Mouse (Mus musculus): Measurements from ENCODE around the gene Gfpt2. TPM values are rescaled to one million over a fixed set of nuclear protein-coding genes. Genes with fewer than 3 reads are reported as not detected.

Gene Gfpt2
- polyA plus RNA-seq, 1 experiment from 2014 or later, result 3.2 TPM

DNA sequence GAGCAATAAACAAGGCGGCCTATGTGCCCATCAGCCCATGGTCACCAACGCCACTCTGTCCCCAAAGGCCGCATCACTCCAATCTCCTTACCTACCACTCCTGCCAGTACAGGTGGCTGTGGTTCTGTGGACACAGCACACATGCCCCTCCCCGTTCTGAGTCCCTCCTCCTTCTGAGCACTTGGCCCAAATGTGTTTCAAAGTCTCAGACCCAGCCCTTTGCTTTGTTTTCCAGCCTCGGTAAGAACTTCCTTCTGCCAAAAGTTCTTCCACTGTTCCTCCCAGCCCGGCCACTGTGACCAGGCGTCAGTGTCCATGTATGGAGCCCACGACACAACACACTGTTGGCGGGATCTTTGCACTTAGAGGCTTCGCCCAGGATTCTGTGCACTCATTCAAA, 50.3 kb downstream of the Gfpt2 start:
- H3K4me1 ChIP-seq, result peaks cover 59% of the 10 kb centered on the region

GRCm38 (mm10) chr11:49844969-49845368, 51.0 kb downstream of the Gfpt2 start:
- WGBS (ENCODE audit: insufficient replicate concordance), result 34% methylated on average over 3 of the region's 3 CpGs
- Histone ChIP-seq H3K9me3 (replicated peaks) (no peaks in the 10 kb centered on the region), H3K27ac (no peak overlapping the region), H3K4me2 (no peak overlapping the region), H3K27me3 (replicated peaks) (no peaks in the 10 kb centered on the region), H3K4me1 (peaks cover 59% of the 10 kb centered on the region), H3K9ac (no peak overlapping the region), H3K36me3 (peaks cover 3% of the 10 kb centered on the region), H3K4me3 (no peak overlapping the region)
- ATAC-seq, result no peak

More for the DNA sequence above, 50.3 kb downstream of the Gfpt2 start:
- whole genome bisulfite sequencing (ENCODE audit: insufficient replicate concordance), result 79% methylated on average over 10 of the region's 10 CpGs
- Histone ChIP-seq H3K27me3 (replicated peaks) (no peaks in the 10 kb centered on the region), H3K4me2 (no peak overlapping the region), H3K27ac (no peak overlapping the region), H3K36me3 (no peaks in the 10 kb centered on the region), H3K4me3 (no peak overlapping the region), H3K9ac (no peak overlapping the region), H3K9me3 (replicated peaks) (no peaks in the 10 kb centered on the region)
- ATAC-seq, result no peak

GRCm38 (mm10) chr11:49845958-49846357, 52.0 kb downstream of the Gfpt2 start:
- Histone ChIP-seq H3K4me1 (peaks cover 51% of the 10 kb centered on the region), H3K4me3 (peak overlapping the region; percentile 92), H3K36me3 (peaks cover 11% of the 10 kb centered on the region), H3K4me2 (peak overlapping the region; percentile 98), H3K27me3 (replicated peaks) (no peaks in the 10 kb centered on the region), H3K27ac (peak overlapping the region; percentile 93), H3K9me3 (replicated peaks) (no peaks in the 10 kb centered on the region), H3K9ac (peak overlapping the region; percentile 69)
- WGBS (ENCODE audit: insufficient replicate concordance), result 28% methylated on average over 11 of the region's 11 CpGs
- ATAC-seq, result no peak

- H3K4me1 ChIP-seq, result peaks cover 51% of the 10 kb centered on the region
- H3K9ac ChIP-seq, result peak within 1 kb of the TSS; percentile 96
- no peaks in the 10 kb centered on the region for H3K27me3 ChIP-seq (replicated peaks)
- under 1% methylated on average over 65 of the region's 68 CpGs for WGBS (ENCODE audit: insufficient replicate concordance)
- peak within 1 kb of the TSS; percentile 93 for H3K27ac ChIP-seq
- peak; percentile 95 for ATAC-seq
- H3K4me3 ChIP-seq, result peak within 1 kb of the TSS; percentile 92
- no peaks in the 10 kb centered on the region for H3K9me3 ChIP-seq (replicated peaks)
- H3K4me2 ChIP-seq, result peak within 1 kb of the TSS; percentile 98
- peaks cover 15% of the 10 kb centered on the region for H3K36me3 ChIP-seq
Measured at GRCm38 (mm10) chr11:49846401-49847070, 52.6 kb downstream of the Gfpt2 start, which contains the start of gene Mapk9. Gene Mapk9, plus strand, starts transcription at chr11:49846751.

- Histone ChIP-seq H3K4me2 (peak overlapping the region; percentile 98), H3K27ac (peak overlapping the region; percentile 93), H3K9ac (peak overlapping the region; percentile 96), H3K36me3 (peaks cover 15% of the 10 kb centered on the region), H3K4me3 (peak overlapping the region; percentile 92), H3K27me3 (replicated peaks) (no peaks in the 10 kb centered on the region), H3K4me1 (peaks cover 48% of the 10 kb centered on the region), H3K9me3 (replicated peaks) (no peaks in the 10 kb centered on the region)
- ATAC-seq, result no peak
- 5% methylated on average over 29 of the region's 29 CpGs for WGBS (ENCODE audit: insufficient replicate concordance)
Measured at GRCm38 (mm10) chr11:49847071-49847810, 53.3 kb downstream of the Gfpt2 start.

GRCm38 (mm10) chr11:49847811-49848078, 53.8 kb downstream of the Gfpt2 start:
- ATAC-seq, result no peak

GRCm38 (mm10) chr11:49848080-49848815, 54.3 kb downstream of the Gfpt2 start:
- Histone ChIP-seq H3K4me2 (peak overlapping the region; percentile 98), H3K27ac (peak overlapping the region; percentile 93), H3K4me1 (peaks cover 48% of the 10 kb centered on the region), H3K4me3 (peak overlapping the region; percentile 92), H3K27me3 (replicated peaks) (no peaks in the 10 kb centered on the region), H3K9me3 (replicated peaks) (no peaks in the 10 kb centered on the region), H3K9ac (peak overlapping the region; percentile 96), H3K36me3 (peaks cover 15% of the 10 kb centered on the region)
- 43% methylated on average over 4 of the region's 4 CpGs for WGBS (ENCODE audit: insufficient replicate concordance)
- no peak for ATAC-seq

More at GRCm38 (mm10) chr11:49847811-49848078, 53.8 kb downstream of the Gfpt2 start:
- Histone ChIP-seq H3K27me3 (replicated peaks) (no peaks in the 10 kb centered on the region), H3K4me3 (peak overlapping the region; percentile 92), H3K36me3 (peaks cover 15% of the 10 kb centered on the region), H3K4me1 (peaks cover 48% of the 10 kb centered on the region), H3K9me3 (replicated peaks) (no peaks in the 10 kb centered on the region), H3K9ac (peak overlapping the region; percentile 96), H3K27ac (peak overlapping the region; percentile 93), H3K4me2 (peak overlapping the region; percentile 98)
- WGBS (ENCODE audit: insufficient replicate concordance), result 18% methylated on average over 2 of the region's 2 CpGs

GRCm38 (mm10) chr11:49850331-49850730, 56.4 kb downstream of the Gfpt2 start:
- Histone ChIP-seq H3K27me3 (replicated peaks) (no peaks in the 10 kb centered on the region), H3K9me3 (replicated peaks) (no peaks in the 10 kb centered on the region), H3K36me3 (peaks cover 34% of the 10 kb centered on the region), H3K4me1 (peaks cover 40% of the 10 kb centered on the region), H3K4me3 (no peak overlapping the region), H3K4me2 (no peak overlapping the region), H3K9ac (no peak overlapping the region), H3K27ac (no peak overlapping the region)
- ATAC-seq, result no peak
- WGBS (ENCODE audit: insufficient replicate concordance), result 83% methylated on average over 7 of the region's 7 CpGs

- WGBS (ENCODE audit: insufficient replicate concordance), result 64% methylated on average over 5 of the region's 5 CpGs
- no peaks in the 10 kb centered on the region for H3K27me3 ChIP-seq (replicated peaks)
Measured at GRCm38 (mm10) chr11:49855144-49855543, 61.2 kb downstream of the Gfpt2 start.

DNA sequence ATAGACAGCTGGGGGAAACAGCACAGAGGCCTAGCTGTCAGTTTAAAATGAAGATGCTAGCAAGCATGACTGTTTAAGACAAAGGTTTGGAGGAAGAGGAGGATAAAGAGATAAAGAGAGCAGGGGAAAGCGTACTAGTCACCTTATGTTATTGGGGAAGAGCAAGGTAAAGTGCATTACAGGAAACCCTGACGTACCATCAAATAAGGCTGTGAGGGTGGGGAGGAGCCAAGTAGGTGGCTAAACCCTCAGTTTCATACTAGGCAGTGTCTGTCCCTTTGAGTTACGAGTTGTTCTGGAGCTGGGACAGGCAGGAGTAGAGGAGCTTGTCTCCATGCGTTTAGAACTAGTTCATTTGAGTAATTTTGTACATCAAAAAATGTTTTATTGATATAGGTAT, 67.2 kb downstream of the Gfpt2 start:
- Histone ChIP-seq H3K4me2 (no peak overlapping the region), H3K9ac (no peak overlapping the region), H3K27me3 (replicated peaks) (no peaks in the 10 kb centered on the region), H3K36me3 (peaks cover 26% of the 10 kb centered on the region), H3K4me1 (peaks cover 70% of the 10 kb centered on the region), H3K27ac (peak overlapping the region; percentile 25; the same call in 1 of the 2 replicates), H3K9me3 (replicated peaks) (no peaks in the 10 kb centered on the region), H3K4me3 (no peak overlapping the region)
- ATAC-seq, result no peak
- 75% methylated on average over 4 of the region's 4 CpGs for WGBS (ENCODE audit: insufficient replicate concordance)

More at GRCm38 (mm10) chr11:49855144-49855543, 61.2 kb downstream of the Gfpt2 start:
- Histone ChIP-seq H3K36me3 (peaks cover 42% of the 10 kb centered on the region), H3K4me2 (no peak overlapping the region), H3K27ac (no peak overlapping the region), H3K4me3 (no peak overlapping the region), H3K9ac (no peak overlapping the region), H3K9me3 (replicated peaks) (no peaks in the 10 kb centered on the region), H3K4me1 (peaks cover 36% of the 10 kb centered on the region)
- ATAC-seq, result no peak

DNA sequence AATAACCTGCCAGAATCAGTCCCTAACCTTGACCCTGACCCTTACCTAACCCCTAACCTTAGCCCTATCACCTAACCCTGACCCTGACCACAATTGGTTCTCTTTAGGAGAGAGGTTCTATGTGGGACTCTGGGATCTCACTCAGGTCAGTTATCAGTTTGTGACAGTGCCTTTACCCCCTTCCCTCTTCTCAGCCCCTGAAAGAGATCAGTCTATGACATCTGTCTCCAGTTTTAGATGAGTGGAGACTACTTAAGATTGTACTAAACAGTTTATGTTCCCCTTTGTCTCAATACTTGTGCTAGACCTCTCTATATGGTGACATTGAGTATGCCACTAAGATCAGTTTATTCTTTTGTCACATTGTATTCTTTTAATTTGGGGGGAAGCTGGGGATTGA, 69.9 kb downstream of the Gfpt2 start:
- H3K9me3 ChIP-seq (replicated peaks), result no peaks in the 10 kb centered on the region
- no peaks in the 10 kb centered on the region for H3K27me3 ChIP-seq (replicated peaks)
- ATAC-seq, result peak; percentile 87
- no peak overlapping the region for H3K4me3 ChIP-seq
- H3K27ac ChIP-seq, result no peak overlapping the region; the same call in 1 of the 2 replicates
- H3K36me3 ChIP-seq, result peaks cover 30% of the 10 kb centered on the region
- peak overlapping the region; percentile 15; the same call in 1 of the 2 replicates for H3K9ac ChIP-seq
- H3K4me1 ChIP-seq, result peaks cover 55% of the 10 kb centered on the region
- peak overlapping the region; percentile 15; the same call in 1 of the 2 replicates for H3K4me2 ChIP-seq

DNA sequence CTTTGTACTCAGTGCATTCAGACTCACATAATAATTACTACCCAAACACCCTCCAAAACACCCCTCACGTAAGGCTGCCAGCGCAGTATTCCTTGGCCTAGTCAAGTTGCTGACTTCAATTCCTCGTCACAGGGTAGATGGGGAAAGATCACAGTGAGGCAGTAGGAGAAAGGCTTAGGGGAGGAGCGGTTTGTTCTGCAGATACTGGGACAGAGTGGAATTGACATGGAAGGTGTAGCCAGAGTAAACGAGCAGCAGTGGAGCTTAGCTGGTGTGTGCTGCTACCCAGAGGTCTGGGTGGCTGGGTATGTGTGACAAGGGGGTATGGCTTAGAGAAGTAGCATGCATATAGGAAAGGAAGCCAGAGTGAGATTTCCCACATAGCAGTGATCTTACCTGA, 73.3 kb downstream of the Gfpt2 start:
- no peak overlapping the region for H3K9ac ChIP-seq
- H3K27me3 ChIP-seq (replicated peaks), result no peaks in the 10 kb centered on the region
- H3K36me3 ChIP-seq, result peaks cover 55% of the 10 kb centered on the region
- 81% methylated on average over 5 of the region's 5 CpGs for WGBS (ENCODE audit: insufficient replicate concordance)
- H3K27ac ChIP-seq, result no peak overlapping the region
- no peaks in the 10 kb centered on the region for H3K9me3 ChIP-seq (replicated peaks)
- no peak overlapping the region for H3K4me3 ChIP-seq
- H3K4me1 ChIP-seq, result peaks cover 32% of the 10 kb centered on the region
- H3K4me2 ChIP-seq, result no peak overlapping the region
- no peak for ATAC-seq

Measured in liver, embryonic 12.5 days (tissue).